Mouse (Mus musculus) monocyte, adult 5-6 weeks (primary cell): Measurements from ENCODE around the gene Khdc1a. TPM values are rescaled to one million over a fixed set of nuclear protein-coding genes. Genes with fewer than 3 reads are reported as not detected.
"Not testable (repeated sequence)": the region's sequence is repeated elsewhere in the genome, so short reads cannot be mapped to it uniquely, and the experiment has no call there.

Source experiments
- ATAC-seq: fragments of 153-309, 156-312 bp; replicated peaks from 2 replicates; pipeline ENCODE4 v1.8.0; 2017; ENCODE audit warnings: mild to moderate bottlenecking; ENCODE audit not compliant: low TSS enrichment, insufficient number of reproducible peaks, severe bottlenecking, poor library complexity, low FRiP score
- total RNA-seq: library from RNA; stranded (forward); fragments of 200-1000, 200-491, 200-594 nt; gene quantifications from 3 replicates; pipeline ENCODE4 v1.2.3, GENCODE M21; 2017

Khdc1a gene
- total RNA-seq, 1 experiment from 2014 or later = 19.4 TPM

DNA sequence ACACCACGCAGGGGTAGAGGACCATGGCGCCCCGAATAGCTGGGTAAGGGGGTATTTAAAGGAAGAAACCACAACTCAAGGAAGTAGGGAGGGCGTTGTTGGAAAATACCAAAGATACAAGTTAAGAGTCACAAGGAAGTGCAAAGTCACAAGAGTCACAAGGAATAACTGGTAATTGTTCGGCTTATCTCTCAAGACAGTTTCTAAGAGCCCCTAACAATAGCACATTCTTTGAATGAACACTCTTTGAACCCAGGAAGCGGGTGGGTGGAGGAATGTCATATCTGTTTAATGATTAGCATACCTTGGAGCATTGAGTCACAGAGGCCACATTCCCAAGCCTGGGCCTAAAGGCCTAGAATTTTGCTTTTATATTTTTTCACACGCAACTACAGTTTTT, 4.7 kb upstream of the Khdc1a start:
- not testable (repeated sequence) for ATAC-seq

DNA sequence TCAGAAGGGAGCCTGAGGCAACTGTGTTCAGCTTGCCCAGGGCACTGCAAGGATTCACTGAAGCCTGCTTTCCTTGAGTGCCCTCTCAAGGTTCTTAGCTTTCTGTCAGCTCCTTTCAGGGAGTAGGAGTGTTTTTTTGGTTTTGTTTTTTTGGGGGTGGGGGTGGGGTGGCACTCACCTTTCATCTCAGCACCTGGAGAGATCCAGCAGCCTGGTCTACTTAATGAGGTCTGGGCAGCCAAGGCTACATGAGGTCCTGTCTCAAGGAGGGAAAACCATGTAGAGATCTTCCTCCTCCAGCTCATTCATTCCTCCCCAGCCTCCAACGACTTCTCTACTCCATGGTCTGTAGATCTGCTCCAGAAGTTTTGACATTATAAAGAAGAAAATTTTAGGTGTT, 18.6 kb downstream of the Khdc1a start, which contains the start of gene Khdc1c:
Gene Khdc1c (plus strand): TSS at position 301 of the 400 bp plus-strand sequence.
- ATAC-seq = not testable (repeated sequence)

DNA sequence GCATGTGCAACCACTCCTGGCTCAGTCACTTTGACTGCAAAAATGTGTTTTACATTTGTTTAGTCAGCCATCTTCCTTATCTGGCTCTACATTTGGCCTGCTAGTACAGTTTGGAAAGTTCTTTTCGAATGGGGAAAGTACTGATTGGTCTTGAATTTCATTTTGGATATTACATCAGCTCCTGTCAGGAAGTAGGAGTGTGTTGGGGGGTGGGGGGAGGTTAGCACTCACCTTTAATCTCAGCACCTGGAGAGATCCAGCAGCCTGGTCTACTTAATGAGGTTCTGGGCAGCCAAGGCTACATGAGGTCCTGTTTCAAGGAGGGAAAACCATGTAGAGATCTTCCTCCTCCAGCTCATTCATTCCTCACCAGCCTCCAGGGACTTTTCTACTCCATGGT, 33.8 kb downstream of the Khdc1a start, which contains the start of gene Khdc1b:
Gene Khdc1b (plus strand): TSS at position 301 of the 400 bp plus-strand sequence.
- ATAC-seq = no peak

DNA sequence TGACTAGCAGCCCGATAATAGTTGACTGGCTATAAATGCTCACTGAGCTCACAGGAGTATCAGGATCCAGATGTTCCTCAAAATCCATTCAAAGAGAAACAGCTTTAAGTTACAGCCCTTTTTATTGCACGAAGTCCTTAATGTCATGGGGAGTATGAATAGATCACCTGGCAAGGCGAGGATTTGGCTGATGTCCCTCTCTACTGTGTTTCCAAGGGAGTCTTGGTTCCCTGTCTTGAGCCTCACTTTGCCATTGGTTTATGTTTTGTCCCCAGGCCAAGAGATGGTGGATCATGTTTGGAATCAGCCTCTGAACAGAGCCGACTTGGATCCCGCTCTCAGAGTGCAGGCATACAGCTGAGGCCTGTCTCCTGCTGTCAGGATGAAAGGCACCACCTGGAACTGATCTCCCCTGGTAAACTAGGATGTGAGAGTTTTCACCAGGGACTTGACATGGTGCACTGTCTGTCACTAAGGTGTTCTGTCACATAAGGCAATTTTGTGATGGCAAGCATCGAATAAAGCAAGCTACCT, 41.8 kb downstream of the Khdc1a start:
- no peak for ATAC-seq

Other genes with a start within 250 kb of the Khdc1a start
- 0.76 to 3.4 TPM (median 1.2 TPM) in 3 replicates for gene Tmem14a, start 131.1 kb upstream of the Khdc1a start, total RNA-seq
- 0.68 to 4.7 TPM in 2 of 3 replicates, not detected in the other for gene Gsta3, start 109.1 kb upstream of the Khdc1a start, total RNA-seq
- gene Khdc1c, start 18.7 kb downstream of the Khdc1a start, total RNA-seq = 18.1 to 24.5 TPM (median 18.3 TPM) in 3 replicates
- gene Khdc1b, start 33.9 kb downstream of the Khdc1a start, total RNA-seq = 2.9 to 19.1 TPM (median 3.9 TPM) in 3 replicates